Mouse (Mus musculus) adrenal gland (tissue): Measurements from ENCODE around the gene Creld2.

Experiments used
- intact Hi-C: fragments of 180-260 bp; cut with DNase I; formaldehyde crosslinking; loops from one replicate; pipeline ENCODE4 v1.15.1; 2025

Creld2 gene

GRCm38 (mm10) chr15:88865061-88865460 is 45.6 kb downstream of the Creld2 start:
- intact Hi-C loops: no loop called here

- intact Hi-C loops: no loop called here
Observed at GRCm38 (mm10) chr15:88865888-88866695, 46.6 kb downstream of the Creld2 start.

GRCm38 (mm10) chr15:88866934-88867356 is 47.5 kb downstream of the Creld2 start:
- intact Hi-C loops: no loop called here

GRCm38 (mm10) chr15:88867368-88868023 is 48.0 kb downstream of the Creld2 start:
- intact Hi-C loops: no loop called here

- intact Hi-C loops: no loop called here
Observed at GRCm38 (mm10) chr15:88868024-88868742, 48.7 kb downstream of the Creld2 start.

- intact Hi-C loops: no loop called here
Observed at GRCm38 (mm10) chr15:88870418-88871185, 51.2 kb downstream of the Creld2 start.

- intact Hi-C loops: no loop called here
Observed at GRCm38 (mm10) chr15:88874061-88874460, 54.6 kb downstream of the Creld2 start.

GRCm38 (mm10) chr15:88874477-88874876 is 55.0 kb downstream of the Creld2 start:
- intact Hi-C loops: no loop called here

- intact Hi-C loops: loop anchor here (2.0 kb wide), 2 partner anchors 45 to 47 kb away; no protein-coding TSS in a partner anchor
Observed at GRCm38 (mm10) chr15:88875625-88876081, 56.2 kb downstream of the Creld2 start.
